Mouse (Mus musculus): Measurements from ENCODE around the gene Fsip1. TPM values are rescaled to one million over a fixed set of nuclear protein-coding genes. Genes with fewer than 3 reads are reported as not detected.

Gene Fsip1
- total RNA-seq (2012; rRNA removed) (0.17 and 0.38 TPM in 2 replicates), total RNA-seq (2014; rRNA removed) (0.14 and 0.47 TPM in 2 replicates), polyA plus RNA-seq (2012; ENCODE audit: insufficient read length, low read depth) (0.38 and 0.49 TPM in 2 replicates)

- dilution Hi-C loops (cut with MboI; ENCODE audit: extremely low pct_ligation_motif_present, extremely low pct_unique_long_range_greater_than_20kb, low sequenced_read_pairs) (no loop called here), in situ Hi-C loops (cut with MboI; ENCODE audit: low pct_ligation_motif_present, low pct_unique_long_range_greater_than_20kb, low sequenced_read_pairs) (no loop called here)
- H3K9me3 ChIP-seq (replicated peaks; ENCODE audit: low read length): peaks cover 5% of the 10 kb centered on the region
- no peaks in the 10 kb centered on the region for H3K79me2 ChIP-seq (replicated peaks; ENCODE audit: control insufficient read depth, extremely low read depth, insufficient read depth, poor library complexity, severe bottlenecking)
- H3K27me3 ChIP-seq (replicated peaks): no peaks in the 10 kb centered on the region
- peak within 1 kb of the TSS in 2 of 3 experiments; percentile 34 to 81 for H3K4me3 ChIP-seq (replicated peaks in 1 of 3; ENCODE audit: low read depth in 2 of 3, low read length in 2 of 3, poor library complexity in 1 of 3)
- DNase-seq (ENCODE audit: extremely low read depth): peak; percentile 73
- H3K36me3 ChIP-seq (replicated peaks in 1 of 2; ENCODE audit: control insufficient read depth in 1 of 2, insufficient read depth in 1 of 2, low read length in 1 of 2): no peaks in the 10 kb centered on the region
- no peak for TF ChIP-seq USF2 (conservative IDR thresholded peaks at IDR 0.05; ENCODE audit: low read depth, low read length)
- peak; percentile 97 for TF ChIP-seq CHD2 (IDR thresholded peaks at IDR 0.05; ENCODE audit: low read length)
- TF ChIP-seq MAX (IDR thresholded peaks at IDR 0.05; ENCODE audit: low read length): 0 out of 2 replicates have a peak, but pooled peaks have one; percentile 36
- peak; percentile 26; the same call in 1 of the 2 replicates for TF ChIP-seq E2F4 (IDR thresholded peaks at IDR 0.05; ENCODE audit: insufficient replicate concordance, low read depth, low read length)
- peak; percentile 82 for TF ChIP-seq SIN3A (IDR thresholded peaks at IDR 0.05; ENCODE audit: low read length)
- peak; percentile 33; the same call in 1 of the 2 replicates for TF ChIP-seq POLR2A (IDR thresholded peaks at IDR 0.05; ENCODE audit: low read depth, low read length)
- no peak for TF ChIP-seq NRF1 (IDR thresholded peaks at IDR 0.05; ENCODE audit: low read depth, low read length)
- TF ChIP-seq MXI1 (IDR thresholded peaks at IDR 0.05; ENCODE audit: low read depth, low read length): peak; percentile 89
- peak; percentile 16; the same call in 1 of the 2 replicates for TF ChIP-seq HCFC1 (IDR thresholded peaks at IDR 0.05; ENCODE audit: low read depth, low read length)
- H3K4me2 ChIP-seq (ENCODE audit: insufficient read depth, low read depth, poor library complexity, severe bottlenecking): peak within 1 kb of the TSS; percentile 73
- H3K4me1 ChIP-seq (ENCODE audit: control insufficient read depth in 1 of 2, insufficient read depth in 2 of 2): peaks cover 0 to 20% of the 10 kb centered on the region in 2 experiments; a peak in 2 of 4 replicates
- H3K9ac ChIP-seq (ENCODE audit: insufficient read depth, low read depth): no peak within 1 kb of the TSS
- H3K27ac ChIP-seq (ENCODE audit: insufficient read depth, low read depth): no peak within 1 kb of the TSS
Observed at GRCm38 (mm10) chr2:118256621-118257053, at the start of gene Fsip1. Fsip1 (minus strand) TSS chr2:118256966.

- H3K27me3 ChIP-seq (replicated peaks): no peaks in the 10 kb centered on the region
- no peak overlapping the region for H3K4me3 ChIP-seq (replicated peaks in 1 of 3; ENCODE audit: low read depth in 2 of 3, low read length in 2 of 3, poor library complexity in 1 of 3)
- dilution Hi-C loops (cut with MboI; ENCODE audit: extremely low pct_ligation_motif_present, extremely low pct_unique_long_range_greater_than_20kb, low sequenced_read_pairs) (no loop called here), in situ Hi-C loops (cut with MboI; ENCODE audit: low pct_ligation_motif_present, low pct_unique_long_range_greater_than_20kb, low sequenced_read_pairs) (no loop called here)
- H3K4me1 ChIP-seq (ENCODE audit: control insufficient read depth in 1 of 2, insufficient read depth in 2 of 2): peaks cover 15 to 31% of the 10 kb centered on the region in 2 experiments
- no peaks in the 10 kb centered on the region for H3K9me3 ChIP-seq (replicated peaks; ENCODE audit: low read length)
- H3K9ac ChIP-seq (ENCODE audit: insufficient read depth, low read depth): no peak overlapping the region
- TF ChIP-seq TBP (conservative IDR thresholded peaks at IDR 0.05; ENCODE audit: low read depth, low read length) (no peak), TCF12 (IDR thresholded peaks at IDR 0.05; ENCODE audit: low read depth, low read length) (no peak), BHLHE40 (IDR thresholded peaks at IDR 0.05; ENCODE audit: low read depth, low read length) (no peak), USF1 (IDR thresholded peaks at IDR 0.05; ENCODE audit: low read depth, low read length) (no peak), MAX (IDR thresholded peaks at IDR 0.05; ENCODE audit: low read length) (no peak), MAZ (IDR thresholded peaks at IDR 0.05; ENCODE audit: low read depth, low read length) (no peak), NELFE (IDR thresholded peaks at IDR 0.05; ENCODE audit: low read depth, low read length) (no peak), MAFK (IDR thresholded peaks at IDR 0.05; ENCODE audit: insufficient replicate concordance, low read length) (no peak), SIN3A (IDR thresholded peaks at IDR 0.05; ENCODE audit: low read length) (no peak), POLR2A (IDR thresholded peaks at IDR 0.05; ENCODE audit: low read depth, low read length) (no peak), ZMIZ1 (IDR thresholded peaks at IDR 0.05; ENCODE audit: low read depth, low read length) (no peak), ZKSCAN1 (IDR thresholded peaks at IDR 0.05; ENCODE audit: borderline replicate concordance, low read depth, low read length) (no peak)
- no peaks in the 10 kb centered on the region for H3K79me2 ChIP-seq (replicated peaks; ENCODE audit: control insufficient read depth, extremely low read depth, insufficient read depth, poor library complexity, severe bottlenecking)
- DNase-seq (ENCODE audit: extremely low read depth): no peak
- peaks cover 0 to 2% of the 10 kb centered on the region in 2 experiments for H3K36me3 ChIP-seq (replicated peaks in 1 of 2; ENCODE audit: control insufficient read depth in 1 of 2, insufficient read depth in 1 of 2, low read length in 1 of 2)
- no peak overlapping the region for H3K4me2 ChIP-seq (ENCODE audit: insufficient read depth, low read depth, poor library complexity, severe bottlenecking)
- no peak overlapping the region for H3K27ac ChIP-seq (ENCODE audit: insufficient read depth, low read depth)
Observed at GRCm38 (mm10) chr2:118306522-118306895, 49.7 kb upstream of the Fsip1 start.

Measured in CH12.LX (cell line).